Mouse (Mus musculus) heart, adult 2 months (tissue): ENCODE results near the gene Znrd1as. TPM values are rescaled to one million over a fixed set of nuclear protein-coding genes. Genes with fewer than 3 reads are reported as not detected.

Experiments
- DNase-seq, 2 experiments: peaks; one replicate each; pipeline ENCODE4 v3.0.0; 2021
- H3K27ac ChIP-seq: fragments of 200-600 bp; 2 replicates; pipeline ENCODE4 v1.8.1; 2022
- H3K27me3 ChIP-seq: fragments of 200-500 bp; 2 replicates; pipeline ENCODE4 v1.6.1; 2012; ENCODE audit warnings: mild to moderate bottlenecking, low read length, inconsistent platforms, mixed read lengths; ENCODE audit not compliant: control insufficient read depth, insufficient read depth
- H3K36me3 ChIP-seq: fragments of 200-500 bp; 2 replicates; pipeline ENCODE4 v1.6.1; 2012; ENCODE audit warnings: low read length, inconsistent platforms; ENCODE audit not compliant: control insufficient read depth, insufficient read depth
- H3K4me1 ChIP-seq: fragments of 200-500 bp; 2 replicates; pipeline ENCODE4 v1.6.1; 2011; ENCODE audit warnings: low read length; ENCODE audit not compliant: control insufficient read depth, insufficient read depth
- H3K4me3 ChIP-seq: fragments of 200-600 bp; 2 replicates; pipeline ENCODE4 v1.8.1; 2022
- H3K79me2 ChIP-seq: fragments of 200-500 bp; replicated peaks from 2 replicates; pipeline ENCODE4 v1.6.1; 2012; ENCODE audit warnings: mild to moderate bottlenecking, inconsistent platforms, low read length, moderate library complexity, mixed read lengths; ENCODE audit not compliant: control insufficient read depth, insufficient read depth
- H3K9ac ChIP-seq: fragments of 200-500 bp; 2 replicates; pipeline ENCODE4 v1.6.1; 2012; ENCODE audit warnings: low read depth, mild to moderate bottlenecking, control low read depth, inconsistent platforms, low read length, mixed read lengths
- CTCF ChIP-seq: fragments of 200-600 bp; IDR thresholded peaks from 2 replicates; pipeline ENCODE4 v1.8.1; 2022; ENCODE audit warnings: antibody characterized with exemption, mild to moderate bottlenecking, moderate library complexity
- EP300 ChIP-seq: fragments of 200-500 bp; IDR thresholded peaks from 2 replicates; pipeline ENCODE4 v1.6.1; 2011; ENCODE audit warnings: low read depth, low read length, control low read depth; ENCODE audit not compliant: insufficient read depth
- POLR2A ChIP-seq: fragments of 200-500 bp; IDR thresholded peaks from 2 replicates; pipeline ENCODE4 v1.6.1; 2011; ENCODE audit warnings: mild to moderate bottlenecking, low read depth, low read length, control low read depth; ENCODE audit not compliant: insufficient read depth
- WGBS: fragments of 180-500 bp; shearing (Covaris S2); methylation state at CpG from one replicate; pipeline ENCODE4 v1.1.7; 2018; 5-methylcytosine and 5-hydroxymethylcytosine counted together
- intact Hi-C: fragments of 180-260 bp; cut with DNase I; formaldehyde crosslinking; loops from one replicate; pipeline ENCODE4 v1.15.1; 2025
- long read RNA-seq: library from polyadenylated mRNA; stranded (forward); transcript quantifications from one replicate; pipeline ENCODE4 v2.0.0, GENCODE M21; 2021
- polyA plus RNA-seq: library from polyadenylated mRNA; depleted of rRNA; stranded (reverse); fragments of >200 nt; gene quantifications from 2 replicates; pipeline ENCODE4 v1.2.3, GENCODE M21; 2012; rRNA removed
- total RNA-seq, 2 experiments: library from RNA; stranded (reverse); gene quantifications; 2 replicates each; pipeline ENCODE4 v1.2.3; 2021

Gene Znrd1as
- total RNA-seq = 10 to 100 TPM; 14.1 to 18.2 TPM
- 4.0 and 8.8 TPM in 2 replicates for polyA plus RNA-seq
- long read RNA-seq, partial matches to known transcripts = 0 of 9 reads
- long read RNA-seq, other reads (novel, unspliced or antisense) = 2 of 9 reads

GRCm38 (mm10) chr17:36957999-36958743, at the start of gene Znrd1as, which contains the start of gene Znrd1:
TSS of gene Znrd1as (plus strand) at chr17:36958592.
TSS of gene Znrd1 (minus strand) at chr17:36958559.
- TF ChIP-seq EP300 = peak; percentile 89; the same call in 1 of the 2 replicates
- TF ChIP-seq POLR2A = peak; percentile 85
- 0 out of 2 replicates have a peak, but pooled peaks have one; percentile 10 for TF ChIP-seq CTCF
- Histone ChIP-seq H3K27me3 (no peaks in the 10 kb centered on the region), H3K4me3 (peak within 1 kb of the TSS; percentile 73), H3K79me2 (no peaks in the 10 kb centered on the region), H3K36me3 (peaks cover 2% of the 10 kb centered on the region), H3K4me1 (peaks cover 3% of the 10 kb centered on the region), H3K27ac (peak within 1 kb of the TSS; percentile 83), H3K9ac (peak within 1 kb of the TSS; percentile 87)
- intact Hi-C loops = loop anchor here (2.0 kb wide), 3 partner anchors 43 to 121 kb away; partner anchors contain the start of gene Trim26
- peak; percentile 94 to 96 for DNase-seq
- WGBS = under 1% methylated on average over 46 of the region's 46 CpGs

DNA sequence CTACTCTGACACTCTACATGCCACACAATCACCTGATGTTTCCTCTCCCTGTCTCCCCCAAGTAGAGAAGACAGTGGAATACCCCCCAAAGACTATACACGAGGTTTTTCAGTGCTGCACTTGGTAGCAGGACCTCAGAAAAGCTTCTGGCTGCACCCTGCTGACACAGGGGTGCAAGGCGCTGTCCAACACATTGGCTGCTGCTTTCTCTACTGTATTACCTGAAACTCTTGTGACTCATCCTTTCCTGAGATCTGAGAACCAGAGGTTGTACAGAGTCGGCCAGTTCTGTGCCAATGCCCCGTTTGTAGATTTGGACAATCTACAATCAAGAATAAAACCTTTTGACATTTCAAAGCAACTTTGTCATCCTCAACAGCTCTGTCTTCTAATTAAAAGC, 48.6 kb upstream of the Znrd1as start:
- TF ChIP-seq CTCF (no peak), POLR2A (no peak), EP300 (no peak)
- Histone ChIP-seq H3K27me3 (no peaks in the 10 kb centered on the region), H3K4me1 (no peaks in the 10 kb centered on the region), H3K4me3 (no peak overlapping the region), H3K36me3 (no peaks in the 10 kb centered on the region), H3K27ac (no peak overlapping the region), H3K79me2 (no peaks in the 10 kb centered on the region), H3K9ac (no peak overlapping the region)
- WGBS = 46% methylated on average over 4 of the region's 4 CpGs
- DNase-seq = no peak
- intact Hi-C loops = no loop called here

DNA sequence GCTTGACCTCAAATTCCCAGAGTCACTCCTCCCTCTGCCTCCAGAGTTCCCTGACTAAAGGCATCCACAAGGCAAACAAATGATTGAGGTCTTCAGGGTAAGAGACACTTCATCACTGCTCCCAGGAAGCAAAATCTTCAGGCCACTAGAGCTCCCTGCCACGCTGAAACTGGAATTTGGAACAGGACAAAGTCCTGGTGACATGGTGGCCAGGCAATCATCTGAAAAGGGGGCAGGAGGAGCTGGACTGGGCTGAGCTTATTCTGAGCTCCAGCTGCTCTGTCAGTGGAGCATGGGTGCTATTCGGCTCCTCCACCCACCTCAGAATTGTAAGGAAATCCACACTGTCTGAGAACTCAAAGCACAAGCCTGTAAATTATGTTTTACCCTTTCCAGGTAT, 46.4 kb upstream of the Znrd1as start:
- Histone ChIP-seq H3K27me3 (no peaks in the 10 kb centered on the region), H3K9ac (no peak overlapping the region), H3K4me3 (no peak overlapping the region), H3K4me1 (no peaks in the 10 kb centered on the region), H3K36me3 (no peaks in the 10 kb centered on the region), H3K27ac (no peak overlapping the region), H3K79me2 (no peaks in the 10 kb centered on the region)
- WGBS = 55% methylated on average over 2 of the region's 2 CpGs
- DNase-seq = no peak
- no peak for TF ChIP-seq POLR2A
- no peak for TF ChIP-seq EP300
- TF ChIP-seq CTCF = no peak
- intact Hi-C loops = loop anchor here (1.0 kb wide), 1 partner anchor 20 kb away; no protein-coding TSS in a partner anchor

DNA sequence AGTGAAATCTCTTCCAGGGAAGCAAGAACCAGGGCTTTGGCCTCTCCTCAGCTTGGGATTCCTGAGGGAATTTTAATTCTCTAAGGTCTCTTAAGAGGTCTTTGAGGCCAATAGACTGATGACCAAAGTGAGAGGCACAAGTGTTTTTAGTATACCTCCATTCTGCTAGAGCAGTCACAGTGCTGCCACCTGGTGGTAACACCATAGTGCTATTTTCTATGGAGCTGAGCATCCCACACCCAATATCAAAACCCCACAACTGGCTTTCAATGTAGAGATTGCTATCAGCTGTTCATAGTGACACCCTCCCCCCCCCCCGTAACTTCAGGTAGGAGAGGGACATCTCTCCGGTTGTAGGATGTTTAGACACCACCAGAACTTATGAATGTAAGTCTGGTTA, 44.3 kb upstream of the Znrd1as start:
- peak; percentile 63 to 68 for DNase-seq
- no peaks in the 10 kb centered on the region for H3K27me3 ChIP-seq
- no peak overlapping the region for H3K27ac ChIP-seq
- H3K36me3 ChIP-seq = no peaks in the 10 kb centered on the region
- H3K9ac ChIP-seq = no peak overlapping the region
- H3K79me2 ChIP-seq = no peaks in the 10 kb centered on the region
- intact Hi-C loops = loop anchor here (2.0 kb wide), 2 partner anchors 45 to 135 kb away; partner anchors contain the start of genes Znrd1 and Znrd1as
- TF ChIP-seq EP300 (no peak), CTCF (peak; percentile 91)
- no peak overlapping the region for H3K4me3 ChIP-seq
- WGBS = 18% methylated on average over 2 of the region's 2 CpGs
- H3K4me1 ChIP-seq = no peaks in the 10 kb centered on the region

DNA sequence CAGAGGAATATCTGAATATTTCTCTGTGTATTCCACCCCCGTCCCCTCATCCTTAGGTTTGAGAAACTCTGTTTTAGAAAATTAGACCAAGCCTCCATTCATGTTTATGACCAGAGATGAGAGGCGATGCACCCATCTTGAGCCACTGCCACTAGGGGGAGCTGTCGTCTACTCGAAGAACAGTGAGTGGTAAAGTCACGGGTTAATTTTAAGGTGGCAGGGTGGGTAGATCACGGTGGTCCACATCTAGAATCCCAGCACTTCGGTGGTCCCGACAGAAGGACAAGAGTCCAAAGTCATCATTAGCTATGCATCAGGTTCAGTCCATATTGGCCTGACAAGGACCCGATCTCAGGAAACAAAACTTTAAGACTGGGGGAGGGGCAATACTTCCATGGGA, 43.3 kb upstream of the Znrd1as start:
- Histone ChIP-seq H3K9ac (no peak overlapping the region), H3K27me3 (no peaks in the 10 kb centered on the region), H3K4me1 (no peaks in the 10 kb centered on the region), H3K36me3 (no peaks in the 10 kb centered on the region), H3K79me2 (no peaks in the 10 kb centered on the region), H3K4me3 (no peak overlapping the region), H3K27ac (no peak overlapping the region)
- TF ChIP-seq POLR2A (no peak), CTCF (peak; percentile 82), EP300 (0 out of 2 replicates have a peak, but pooled peaks have one; percentile 39)
- WGBS = 12% methylated on average over 9 of the region's 9 CpGs
- intact Hi-C loops = loop anchor here (1.0 to 2.0 kb wide), 3 partner anchors 44 to 134 kb away; partner anchors contain the start of genes Znrd1 and Znrd1as
- peak; percentile 28 to 67 for DNase-seq

DNA sequence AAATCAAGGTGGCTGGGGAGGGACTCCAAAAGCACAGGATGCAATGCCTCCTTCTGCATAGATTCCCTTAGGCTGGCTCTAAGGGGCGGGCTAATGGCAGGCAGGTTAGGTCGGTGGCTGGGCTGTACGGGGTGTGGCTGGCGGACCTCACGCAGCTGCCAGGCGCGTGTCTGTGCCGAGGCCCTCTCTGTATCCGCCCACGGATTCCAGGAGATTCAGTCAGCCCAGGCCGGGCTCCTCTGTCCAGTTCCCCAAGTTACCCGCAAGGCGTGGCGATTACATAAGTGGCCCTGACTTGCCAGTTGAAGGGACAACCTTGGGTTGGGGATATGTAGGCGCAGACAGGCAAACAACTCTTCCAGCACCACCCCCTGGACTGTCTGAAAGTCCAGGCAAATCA, 38.2 kb upstream of the Znrd1as start:
- Histone ChIP-seq H3K27ac (no peak overlapping the region), H3K27me3 (no peaks in the 10 kb centered on the region), H3K79me2 (no peaks in the 10 kb centered on the region), H3K9ac (no peak overlapping the region), H3K4me3 (no peak overlapping the region), H3K4me1 (no peaks in the 10 kb centered on the region), H3K36me3 (no peaks in the 10 kb centered on the region)
- WGBS = 43% methylated on average over 15 of the region's 15 CpGs
- TF ChIP-seq CTCF (no peak), EP300 (no peak), POLR2A (no peak)
- peak in 1 of 2 experiments; percentile 20 for DNase-seq
- intact Hi-C loops = no loop called here
